Mouse (Mus musculus): ENCODE data around the gene Unc5b. TPM values are rescaled to one million over a fixed set of nuclear protein-coding genes. Genes with fewer than 3 reads are reported as not detected.

The Unc5b gene
- polyA plus RNA-seq, 1 experiment from 2014 or later, result 2.3 TPM

DNA sequence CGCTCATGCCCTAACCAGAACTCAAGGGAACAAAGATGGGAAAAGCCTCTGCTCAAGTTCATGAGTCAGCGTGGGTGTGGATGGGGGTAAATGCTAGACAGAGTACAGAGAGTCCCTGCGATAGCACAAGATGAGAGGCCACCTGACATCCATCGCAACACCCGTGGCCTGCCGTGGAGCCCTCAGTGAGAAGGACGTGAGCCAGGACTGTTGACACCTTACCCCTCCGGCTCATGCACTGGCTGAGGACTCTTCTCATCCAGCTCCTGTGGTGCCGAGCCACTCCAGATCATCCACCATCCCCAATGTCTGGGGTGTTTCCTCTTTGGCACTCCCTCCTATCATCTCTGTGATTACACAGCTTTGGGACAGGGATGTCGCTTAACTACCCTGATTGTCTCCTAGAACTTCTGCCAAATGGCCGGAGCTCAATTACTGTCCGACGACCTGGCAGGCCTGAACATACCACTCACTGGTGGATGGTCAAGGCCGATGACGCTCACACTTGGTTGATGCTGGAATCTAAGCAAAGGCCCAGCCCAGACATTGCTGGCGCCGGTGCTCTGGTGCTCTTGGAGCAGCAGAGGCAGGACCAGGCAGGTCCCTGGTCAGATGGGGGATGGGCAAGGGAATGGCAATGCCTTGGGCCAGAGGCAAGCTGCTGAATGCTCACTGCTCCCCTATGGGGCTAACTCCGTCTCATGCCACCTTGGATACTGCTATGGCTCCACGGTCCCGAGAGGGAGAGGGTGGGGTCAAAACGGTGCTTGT, 25.8 kb downstream of the Unc5b start:
- WGBS, result 82% methylated on average over 21 of the region's 21 CpGs
- Histone ChIP-seq H3K4me2 (no peak overlapping the region), H3K9ac (no peak overlapping the region), H3K4me3 (no peak overlapping the region), H3K27me3 (peaks cover 2% of the 10 kb centered on the region; the same call in 1 of the 2 replicates), H3K27ac (no peak overlapping the region), H3K36me3 (ENCODE audit: poor library complexity, severe bottlenecking) (no peaks in the 10 kb centered on the region), H3K9me3 (replicated peaks) (no peaks in the 10 kb centered on the region), H3K4me1 (peaks cover 33% of the 10 kb centered on the region)
- ATAC-seq, result no peak

GRCm38 (mm10) chr10:60804865-60805264, 26.5 kb downstream of the Unc5b start:
- no peak for ATAC-seq
- peaks cover 40% of the 10 kb centered on the region for H3K4me1 ChIP-seq
- H3K4me3 ChIP-seq, result no peak overlapping the region
- H3K27me3 ChIP-seq, result peaks cover 5% of the 10 kb centered on the region
- no peaks in the 10 kb centered on the region for H3K9me3 ChIP-seq (replicated peaks)
- WGBS, result 42% methylated on average over 4 of the region's 4 CpGs
- no peak overlapping the region for H3K4me2 ChIP-seq
- H3K36me3 ChIP-seq (ENCODE audit: poor library complexity, severe bottlenecking), result no peaks in the 10 kb centered on the region
- H3K9ac ChIP-seq, result no peak overlapping the region
- H3K27ac ChIP-seq, result no peak overlapping the region

GRCm38 (mm10) chr10:60803971-60804370, 27.4 kb downstream of the Unc5b start:
- Histone ChIP-seq H3K27me3 (peaks cover 5% of the 10 kb centered on the region), H3K36me3 (ENCODE audit: poor library complexity, severe bottlenecking) (no peaks in the 10 kb centered on the region), H3K4me1 (peaks cover 43% of the 10 kb centered on the region), H3K4me3 (no peak overlapping the region), H3K9me3 (replicated peaks) (no peaks in the 10 kb centered on the region), H3K4me2 (no peak overlapping the region), H3K9ac (no peak overlapping the region), H3K27ac (no peak overlapping the region)
- no peak for ATAC-seq
- WGBS, result 85% methylated on average over 10 of the region's 10 CpGs

- H3K27me3 ChIP-seq, result peaks cover 3% of the 10 kb centered on the region
- H3K4me3 ChIP-seq, result no peak overlapping the region
- H3K36me3 ChIP-seq (ENCODE audit: poor library complexity, severe bottlenecking), result no peaks in the 10 kb centered on the region
- H3K9me3 ChIP-seq (replicated peaks), result no peaks in the 10 kb centered on the region
- H3K9ac ChIP-seq, result no peak overlapping the region
- H3K27ac ChIP-seq, result no peak overlapping the region
- no peak overlapping the region for H3K4me2 ChIP-seq
- 69% methylated on average over 12 of the region's 12 CpGs for WGBS
- peaks cover 30% of the 10 kb centered on the region for H3K4me1 ChIP-seq
- ATAC-seq, result no peak
These were observed 29.4 kb downstream of the Unc5b start for GRCm38 (mm10) chr10:60801898-60802412.

DNA sequence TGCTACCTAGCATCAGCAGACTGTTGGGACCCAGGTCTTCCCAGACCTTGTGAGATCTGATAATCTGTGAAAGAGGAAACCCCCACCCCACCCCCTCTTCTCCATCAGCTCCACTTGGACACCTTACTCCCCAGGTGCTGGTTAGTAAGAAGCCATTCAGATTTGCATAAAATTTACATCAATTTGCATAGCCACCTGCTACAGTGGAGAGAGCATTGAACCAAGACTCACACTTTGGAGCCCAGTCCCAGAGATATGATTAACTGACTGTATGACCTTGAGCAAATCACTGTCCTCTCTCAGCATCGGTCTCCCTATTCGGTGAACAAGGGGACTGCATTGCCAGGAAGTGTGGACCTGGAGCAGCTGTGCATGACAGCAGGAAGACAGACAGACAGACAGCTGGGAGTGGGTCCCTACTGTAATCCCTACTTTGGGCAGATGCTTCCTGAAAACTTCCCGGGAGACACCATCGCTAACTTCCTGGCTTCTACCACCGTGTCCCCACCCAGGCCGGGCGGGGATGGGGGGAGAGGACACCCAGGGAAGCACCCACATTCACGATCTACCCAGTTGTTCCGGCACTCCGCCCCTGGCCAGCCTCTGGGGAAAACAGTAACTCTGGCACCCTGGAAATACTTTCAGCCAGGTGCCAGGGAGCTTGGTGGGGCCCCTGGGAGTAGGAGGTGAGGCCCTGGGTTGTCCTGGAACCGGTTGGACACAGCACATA, 30.0 kb downstream of the Unc5b start:
- Histone ChIP-seq H3K4me3 (no peak overlapping the region), H3K9me3 (replicated peaks) (no peaks in the 10 kb centered on the region), H3K9ac (no peak overlapping the region), H3K27me3 (peaks cover 3% of the 10 kb centered on the region), H3K27ac (no peak overlapping the region), H3K4me1 (peaks cover 30% of the 10 kb centered on the region), H3K4me2 (no peak overlapping the region), H3K36me3 (ENCODE audit: poor library complexity, severe bottlenecking) (no peaks in the 10 kb centered on the region)
- WGBS, result 49% methylated on average over 11 of the region's 11 CpGs
- no peak for ATAC-seq

DNA sequence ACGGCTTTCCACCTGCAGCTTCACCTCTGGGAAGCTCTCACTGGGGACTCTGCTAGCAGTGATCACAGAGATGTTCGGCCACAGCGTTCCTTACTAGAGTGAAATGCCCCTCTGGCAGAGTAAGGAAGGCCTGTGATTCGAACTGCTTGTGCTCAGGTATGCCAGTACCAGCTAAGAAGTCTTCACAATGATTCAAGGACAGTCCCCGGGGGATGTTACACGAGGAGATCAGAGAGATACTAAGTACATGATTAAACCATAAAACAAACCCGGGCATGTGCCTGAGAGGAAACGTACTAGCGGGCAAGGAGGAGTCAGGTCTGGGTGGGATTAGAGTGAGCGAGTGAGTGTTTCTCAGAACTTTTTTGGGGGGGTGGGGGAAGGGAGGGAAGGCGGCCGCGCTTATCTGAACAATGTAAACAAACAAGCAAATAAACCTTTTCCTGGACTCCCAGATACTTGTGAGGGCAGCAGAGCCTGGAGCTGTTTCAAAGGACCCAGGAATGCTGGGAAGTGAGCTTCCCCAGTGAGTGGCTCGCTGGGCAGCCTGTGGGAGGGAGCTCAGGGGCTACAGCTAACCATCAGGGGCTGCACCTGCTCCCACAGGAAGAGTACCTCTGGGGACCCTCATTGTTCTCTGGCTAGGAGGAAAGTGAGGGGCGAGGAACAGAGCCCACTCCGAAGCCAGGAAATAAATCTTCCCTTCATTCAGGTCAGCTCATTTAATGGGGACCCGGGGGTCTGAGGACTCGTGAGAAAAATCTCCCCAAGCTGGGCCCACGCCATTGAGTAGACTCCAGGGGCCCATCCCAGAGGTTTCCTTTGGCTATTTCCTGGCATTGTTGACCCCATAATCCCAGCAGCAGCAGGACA, 30.9 kb downstream of the Unc5b start:
- 20% methylated on average over 19 of the region's 19 CpGs for WGBS
- Histone ChIP-seq H3K4me3 (no peak overlapping the region), H3K27me3 (peaks cover 3% of the 10 kb centered on the region)

DNA sequence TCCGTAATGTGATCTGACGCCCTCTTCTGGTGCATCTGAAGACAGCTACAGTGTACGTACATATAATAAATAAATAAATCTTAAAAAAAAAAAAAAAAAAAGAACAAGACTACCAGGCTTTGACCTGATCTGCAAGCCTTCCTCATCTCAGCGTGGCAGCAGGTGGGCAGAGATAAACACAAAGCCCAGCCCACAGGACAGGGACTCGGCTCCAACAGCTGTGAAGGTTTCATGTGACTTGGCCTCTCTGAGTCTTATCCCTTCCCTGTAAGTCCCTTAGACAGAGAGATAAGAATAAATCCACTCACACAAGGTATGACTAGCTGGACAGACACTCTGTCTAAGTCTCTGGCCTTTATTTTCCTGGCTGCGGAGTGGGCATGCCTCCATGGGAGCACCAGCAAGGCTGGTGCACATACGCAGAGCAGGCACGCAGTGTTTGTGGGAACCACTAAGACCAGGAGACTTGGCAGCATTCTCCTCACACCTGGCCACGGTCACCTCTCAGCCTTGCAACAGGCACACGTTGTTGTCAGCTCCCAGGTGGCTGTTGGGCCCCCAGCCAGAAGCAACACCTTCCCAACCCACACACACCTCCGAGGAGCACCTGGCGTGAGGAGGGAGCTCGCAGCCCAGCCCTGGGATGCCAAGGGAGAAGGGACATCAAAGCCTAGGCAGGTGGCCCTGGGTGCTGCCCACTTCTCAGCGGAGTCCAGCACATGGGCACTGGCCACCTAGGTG, 33.5 kb downstream of the Unc5b start:
- Histone ChIP-seq H3K36me3 (ENCODE audit: poor library complexity, severe bottlenecking) (no peaks in the 10 kb centered on the region), H3K4me1 (peaks cover 45% of the 10 kb centered on the region), H3K4me3 (no peak overlapping the region), H3K9me3 (replicated peaks) (no peaks in the 10 kb centered on the region), H3K27ac (no peak overlapping the region), H3K4me2 (no peak overlapping the region), H3K27me3 (peaks cover 6% of the 10 kb centered on the region), H3K9ac (no peak overlapping the region)
- ATAC-seq, result no peak
- WGBS, result 88% methylated on average over 14 of the region's 14 CpGs

More for the DNA sequence above, 30.9 kb downstream of the Unc5b start:
- Histone ChIP-seq H3K4me1 (peaks cover 30% of the 10 kb centered on the region), H3K9me3 (replicated peaks) (no peaks in the 10 kb centered on the region), H3K4me2 (no peak overlapping the region), H3K36me3 (ENCODE audit: poor library complexity, severe bottlenecking) (no peaks in the 10 kb centered on the region), H3K27ac (no peak overlapping the region), H3K9ac (no peak overlapping the region)
- ATAC-seq, result no peak

DNA sequence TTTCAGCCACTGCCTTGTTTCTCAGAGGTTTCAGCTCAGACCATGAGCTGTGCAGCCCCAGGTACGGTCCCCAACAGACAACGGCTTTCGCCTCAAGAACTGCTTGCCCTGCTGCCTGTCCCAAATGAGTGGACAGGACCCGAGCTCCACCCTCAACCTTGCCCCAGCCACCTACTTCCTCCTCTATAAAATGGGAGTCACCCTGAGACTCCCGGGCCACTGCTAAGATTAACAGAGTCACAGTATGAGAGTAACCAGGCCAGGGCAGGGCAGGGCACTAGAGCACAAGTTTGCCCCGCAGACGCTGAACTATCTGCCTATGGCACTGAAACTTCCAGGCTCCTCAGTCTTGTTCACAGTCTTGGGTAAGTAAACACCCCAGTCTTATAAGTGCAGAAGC, 34.9 kb downstream of the Unc5b start:
- ATAC-seq, result no peak
- H3K27me3 ChIP-seq, result peaks cover 6% of the 10 kb centered on the region
- no peaks in the 10 kb centered on the region for H3K9me3 ChIP-seq (replicated peaks)
- 94% methylated on average over 7 of the region's 7 CpGs for WGBS
- H3K4me2 ChIP-seq, result no peak overlapping the region
- no peak overlapping the region for H3K4me3 ChIP-seq
- no peaks in the 10 kb centered on the region for H3K36me3 ChIP-seq (ENCODE audit: poor library complexity, severe bottlenecking)
- no peak overlapping the region for H3K27ac ChIP-seq
- H3K4me1 ChIP-seq, result peaks cover 50% of the 10 kb centered on the region
- no peak overlapping the region for H3K9ac ChIP-seq

GRCm38 (mm10) chr10:60796028-60796427, 35.4 kb downstream of the Unc5b start:
- Histone ChIP-seq H3K4me2 (no peak overlapping the region), H3K27ac (no peak overlapping the region), H3K4me3 (no peak overlapping the region), H3K9ac (no peak overlapping the region), H3K27me3 (peaks cover 6% of the 10 kb centered on the region; the same call in 1 of the 2 replicates), H3K36me3 (ENCODE audit: poor library complexity, severe bottlenecking) (no peaks in the 10 kb centered on the region), H3K4me1 (peaks cover 45% of the 10 kb centered on the region), H3K9me3 (replicated peaks) (no peaks in the 10 kb centered on the region)
- 77% methylated on average over 5 of the region's 5 CpGs for WGBS
- no peak for ATAC-seq

- H3K27ac ChIP-seq, result peak overlapping the region; percentile 57; the same call in 1 of the 2 replicates
- WGBS, result 39% methylated on average over 8 of the region's 8 CpGs
- ATAC-seq, result no peak
These were observed 36.6 kb downstream of the Unc5b start for GRCm38 (mm10) chr10:60794792-60795191.

GRCm38 (mm10) chr10:60794374-60794773, 37.0 kb downstream of the Unc5b start:
- no peaks in the 10 kb centered on the region for H3K9me3 ChIP-seq (replicated peaks)
- no peak overlapping the region for H3K4me3 ChIP-seq
- WGBS, result 5% methylated on average over 11 of the region's 11 CpGs
- H3K4me1 ChIP-seq, result peaks cover 31% of the 10 kb centered on the region
- 0 out of 2 replicates have a peak, but pooled peaks cover 3% of the 10 kb centered on the region for H3K27me3 ChIP-seq
- H3K4me2 ChIP-seq, result 0 out of 2 replicates have a peak overlapping the region, but pooled peaks have one; percentile 14
- H3K9ac ChIP-seq, result no peak overlapping the region
- H3K27ac ChIP-seq, result peak overlapping the region; percentile 57
- no peaks in the 10 kb centered on the region for H3K36me3 ChIP-seq (ENCODE audit: poor library complexity, severe bottlenecking)
- ATAC-seq, result peak; percentile 83

More at GRCm38 (mm10) chr10:60794792-60795191, 36.6 kb downstream of the Unc5b start:
- no peaks in the 10 kb centered on the region for H3K36me3 ChIP-seq (ENCODE audit: poor library complexity, severe bottlenecking)
- no peak overlapping the region for H3K9ac ChIP-seq
- 0 out of 2 replicates have a peak, but pooled peaks cover 3% of the 10 kb centered on the region for H3K27me3 ChIP-seq
- H3K9me3 ChIP-seq (replicated peaks), result no peaks in the 10 kb centered on the region
- no peak overlapping the region for H3K4me3 ChIP-seq
- H3K4me1 ChIP-seq, result peaks cover 34% of the 10 kb centered on the region
- 0 out of 2 replicates have a peak overlapping the region, but pooled peaks have one; percentile 14 for H3K4me2 ChIP-seq

Data from forebrain, embryonic 13.5 days (tissue).